Mouse (Mus musculus) MEL (cell line): ENCODE measurements around the gene Gm21885.

ENCODE experiments used
- BHLHE40 ChIP-seq: IDR thresholded peaks from 2 replicates; pipeline ENCODE4 v1.6.1; 2012; ENCODE audit warnings: low read depth, mild to moderate bottlenecking, inconsistent platforms, low read length, improper control_type of control experiment, borderline replicate concordance
- CHD2 ChIP-seq: IDR thresholded peaks from 2 replicates; pipeline ENCODE4 v1.6.1; 2011; ENCODE audit warnings: low read length, improper control_type of control experiment
- CTCF ChIP-seq, 3 experiments: IDR thresholded peaks in 2 of 3; conservative IDR thresholded peaks in 1 of 3; 2 replicates each; pipeline ENCODE4 v1.5.1; 2011 to 2012; ENCODE audit warnings: low read length in 3 of 3, low read depth in 2 of 3, mild to moderate bottlenecking in 2 of 3, improper control_type of control experiment in 1 of 3, inconsistent platforms in 1 of 3, mixed read lengths in 1 of 3, moderate library complexity in 1 of 3; ENCODE audit not compliant: control insufficient read depth in 1 of 3, insufficient read depth in 1 of 3, poor library complexity in 1 of 3, severe bottlenecking in 1 of 3
- E2F4 ChIP-seq: IDR thresholded peaks from 2 replicates; pipeline ENCODE4 v1.6.1; 2011; ENCODE audit warnings: low read depth, low read length, improper control_type of control experiment, borderline replicate concordance
- ETS1 ChIP-seq: IDR thresholded peaks from 2 replicates; pipeline ENCODE4 v1.6.1; 2012; ENCODE audit warnings: low read depth, mild to moderate bottlenecking, inconsistent platforms, low read length, improper control_type of control experiment, moderate library complexity
- MAFK ChIP-seq: IDR thresholded peaks from 2 replicates; pipeline ENCODE4 v1.6.1; 2011; ENCODE audit warnings: low read depth, mild to moderate bottlenecking, low read length, improper control_type of control experiment, borderline replicate concordance
- MYC ChIP-seq: IDR thresholded peaks from 2 replicates; pipeline ENCODE4 v1.6.1; 2011; ENCODE audit warnings: low read depth, mild to moderate bottlenecking, low read length, improper control_type of control experiment, moderate library complexity
- NRF1 ChIP-seq: IDR thresholded peaks from 2 replicates; pipeline ENCODE4 v1.6.1; 2014; ENCODE audit warnings: low read depth, mild to moderate bottlenecking, inconsistent platforms, low read length, improper control_type of control experiment, moderate library complexity; ENCODE audit not compliant: poor library complexity, insufficient read depth, severe bottlenecking
- POLR2A ChIP-seq, 2 experiments: IDR thresholded peaks; 2 replicates each; pipeline ENCODE4 v1.6.1; 2011 to 2012; ENCODE audit warnings: low read length in 2 of 2, mild to moderate bottlenecking in 2 of 2, control low read depth in 1 of 2, improper control_type of control experiment in 1 of 2, low read depth in 1 of 2, moderate library complexity in 1 of 2; ENCODE audit not compliant: control insufficient read depth in 1 of 2, insufficient read depth in 1 of 2, poor library complexity in 1 of 2
- RAD21 ChIP-seq: IDR thresholded peaks from 2 replicates; pipeline ENCODE4 v1.6.1; 2011; ENCODE audit warnings: mild to moderate bottlenecking, low read depth, low read length, improper control_type of control experiment
- SMC3 ChIP-seq: IDR thresholded peaks from 2 replicates; pipeline ENCODE4 v1.6.1; 2011; ENCODE audit warnings: low read depth, low read length, improper control_type of control experiment
- USF1 ChIP-seq: IDR thresholded peaks from 2 replicates; pipeline ENCODE4 v1.6.1; 2014; ENCODE audit warnings: low read depth, mild to moderate bottlenecking, inconsistent platforms, low read length, improper control_type of control experiment, moderate library complexity
- ZKSCAN1 ChIP-seq: IDR thresholded peaks from 2 replicates; pipeline ENCODE4 v1.6.1; 2012; ENCODE audit warnings: low read depth, mild to moderate bottlenecking, inconsistent platforms, low read length, improper control_type of control experiment, moderate library complexity
- ZNF384 ChIP-seq: IDR thresholded peaks from 2 replicates; pipeline ENCODE4 v1.6.1; 2012; ENCODE audit warnings: low read depth, mild to moderate bottlenecking, inconsistent platforms, low read length, improper control_type of control experiment

DNA sequence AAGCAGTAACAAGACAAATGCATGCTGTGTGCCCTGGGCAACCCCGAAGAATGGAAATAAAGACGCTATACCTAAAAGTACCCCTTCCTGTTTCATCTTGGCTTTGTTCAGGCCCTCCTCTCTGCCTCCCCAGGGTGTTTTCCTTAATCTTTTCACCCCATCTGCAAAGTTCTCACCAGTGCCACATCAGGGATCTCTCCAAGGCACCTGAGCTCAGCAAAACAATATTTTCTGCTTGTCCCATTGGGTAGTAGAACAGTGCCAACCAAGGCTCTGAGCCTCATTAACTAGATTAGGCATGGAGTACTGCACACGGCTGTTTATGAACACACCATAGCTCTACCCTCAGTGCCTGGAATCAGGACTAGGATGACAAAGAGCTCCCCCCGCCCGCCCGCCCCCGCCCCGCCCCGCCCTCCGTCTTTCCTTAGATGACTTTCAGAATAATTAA is 45.3 kb downstream of the Gm21885 start:
- TF ChIP-seq MYC (no peak), ZKSCAN1 (no peak), ETS1 (no peak), USF1 (no peak), CTCF (IDR thresholded peaks at IDR 0.05 in 2 of 3, conservative IDR thresholded peaks at IDR 0.05 in 1 of 3; ENCODE audit: control insufficient read depth in 1 of 3, insufficient read depth in 1 of 3, low read depth in 2 of 3, low read length in 3 of 3, poor library complexity in 1 of 3, severe bottlenecking in 1 of 3) (no peak), E2F4 (no peak), ZNF384 (no peak), NRF1 (no peak), POLR2A (IDR thresholded peaks at IDR 0.05; ENCODE audit: control insufficient read depth in 1 of 2, insufficient read depth in 1 of 2, low read depth in 1 of 2, low read length in 2 of 2, poor library complexity in 1 of 2) (no peak), MAFK (no peak), BHLHE40 (no peak), RAD21 (no peak), CHD2 (no peak), SMC3 (no peak)
